Mouse (Mus musculus) cortical plate, adult 2 months (tissue): Measurements from ENCODE around the gene Prkce. TPM values are rescaled to one million over a fixed set of nuclear protein-coding genes. Genes with fewer than 3 reads are reported as not detected.

Experiments
- H3K27ac ChIP-seq: fragments of 200-500 bp; 2 replicates; pipeline ENCODE4 v1.5.1; 2012; ENCODE audit warnings: low read length, control low read depth, inconsistent platforms; ENCODE audit not compliant: insufficient read depth
- H3K4me1 ChIP-seq: fragments of 200-500 bp; 2 replicates; pipeline ENCODE4 v1.6.1; 2011; ENCODE audit warnings: low read length; ENCODE audit not compliant: control insufficient read depth, insufficient read depth
- H3K4me3 ChIP-seq: fragments of 200-500 bp; 2 replicates; pipeline ENCODE4 v1.5.1; 2011; ENCODE audit warnings: mild to moderate bottlenecking, low read length, control low read depth; ENCODE audit not compliant: insufficient read depth
- CTCF ChIP-seq: fragments of 200-500 bp; IDR thresholded peaks from 2 replicates; pipeline ENCODE4 v1.5.1; 2011; ENCODE audit warnings: mild to moderate bottlenecking, control low read depth, low read length; ENCODE audit not compliant: insufficient read depth; ENCODE audit errors: extremely low read depth
- POLR2A ChIP-seq: fragments of 200-500 bp; IDR thresholded peaks from 2 replicates; pipeline ENCODE4 v1.6.1; 2011; ENCODE audit warnings: mild to moderate bottlenecking, low read length, control low read depth; ENCODE audit not compliant: insufficient read depth; ENCODE audit errors: extremely low read depth
- polyA plus RNA-seq: library from polyadenylated mRNA; depleted of rRNA; stranded (reverse); fragments of >200 nt; gene quantifications from 2 replicates; pipeline ENCODE4 v1.2.3, GENCODE M21; 2012

Gene Prkce
- polyA plus RNA-seq, 1 experiment: 83.7 TPM

DNA sequence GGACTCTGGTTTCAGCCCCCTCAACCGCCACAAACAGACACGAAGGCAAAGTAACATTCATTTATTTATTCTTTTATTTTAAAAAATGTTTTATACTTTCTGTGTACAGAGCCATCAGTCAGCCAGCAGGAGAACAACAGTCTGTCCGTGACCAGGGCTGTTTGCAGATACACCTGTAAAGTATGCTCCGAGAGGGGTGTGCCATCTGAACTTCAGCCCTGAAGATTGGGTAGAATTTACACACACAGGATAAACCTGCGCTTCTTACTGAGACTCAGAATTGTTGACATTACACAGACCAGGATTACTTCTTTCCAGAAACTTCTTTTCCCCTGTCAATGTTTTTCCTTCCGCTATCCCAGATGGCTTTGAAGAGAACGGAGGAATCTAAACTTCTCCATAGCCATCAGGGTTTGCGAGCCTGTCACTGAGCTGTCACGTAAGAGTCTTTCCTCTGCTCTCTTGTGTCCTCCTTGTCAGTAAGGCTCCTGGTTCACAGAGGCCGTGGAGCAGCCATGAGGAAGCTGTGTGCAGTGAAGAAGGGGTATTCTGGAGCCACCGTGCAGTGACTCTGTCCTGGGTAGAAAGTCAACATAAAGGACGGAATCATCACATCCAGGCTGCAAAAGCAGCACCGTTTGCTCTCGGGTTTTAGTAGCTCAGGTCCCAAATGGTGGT lies 286.2 kb downstream of the Prkce start:
- Histone ChIP-seq H3K4me1 (peaks cover 2% of the 10 kb centered on the region), H3K27ac (no peak overlapping the region), H3K4me3 (no peak overlapping the region)
- TF ChIP-seq CTCF (no peak), POLR2A (no peak)

GRCm38 (mm10) chr17:86454351-86454706 lies 286.7 kb downstream of the Prkce start:
- no peak overlapping the region for H3K4me3 ChIP-seq
- no peak for TF ChIP-seq POLR2A
- no peak for TF ChIP-seq CTCF
- H3K27ac ChIP-seq: no peak overlapping the region
- peaks cover 2% of the 10 kb centered on the region for H3K4me1 ChIP-seq

- no peak overlapping the region for H3K4me3 ChIP-seq
- peaks cover 2% of the 10 kb centered on the region for H3K4me1 ChIP-seq
- TF ChIP-seq POLR2A: no peak
- TF ChIP-seq CTCF: no peak
- no peak overlapping the region for H3K27ac ChIP-seq
Observed at GRCm38 (mm10) chr17:86456512-86456911, 288.9 kb downstream of the Prkce start.

DNA sequence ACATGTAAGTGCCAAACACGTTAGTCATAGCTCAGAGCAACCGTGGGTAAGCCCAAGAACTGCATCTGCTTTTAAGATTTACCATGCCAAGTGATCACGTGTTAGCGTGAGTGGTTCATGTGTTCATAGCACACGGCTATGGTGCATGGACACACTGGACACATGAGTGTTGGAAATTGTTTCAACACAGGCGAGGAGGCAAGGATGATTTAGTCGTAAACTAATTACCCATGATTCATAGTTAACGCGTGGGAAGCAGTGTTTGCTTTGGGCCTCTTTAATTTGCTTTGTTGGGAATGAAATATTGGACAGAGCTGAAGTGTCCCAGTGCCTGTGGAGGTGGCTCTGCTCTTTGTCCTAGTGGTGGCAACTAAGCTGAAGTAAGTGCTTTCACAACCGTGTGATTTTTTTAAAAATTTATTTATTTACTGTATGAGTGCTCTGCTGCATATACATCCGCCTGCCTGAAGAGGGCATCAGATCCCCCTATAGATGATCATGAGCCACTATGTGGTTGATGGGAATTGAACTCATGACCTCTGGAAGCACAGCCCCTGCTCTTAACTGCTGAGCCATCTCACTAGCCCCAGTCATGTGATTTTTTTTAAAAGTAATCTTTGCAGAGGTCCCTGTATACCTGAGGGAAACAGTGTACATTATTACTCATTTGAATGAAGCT lies 290.9 kb downstream of the Prkce start:
- Histone ChIP-seq H3K4me1 (peaks cover 2% of the 10 kb centered on the region), H3K4me3 (no peak overlapping the region), H3K27ac (no peak overlapping the region)
- TF ChIP-seq CTCF: no peak; the same call in 1 of the 2 replicates
- no peak for TF ChIP-seq POLR2A

DNA sequence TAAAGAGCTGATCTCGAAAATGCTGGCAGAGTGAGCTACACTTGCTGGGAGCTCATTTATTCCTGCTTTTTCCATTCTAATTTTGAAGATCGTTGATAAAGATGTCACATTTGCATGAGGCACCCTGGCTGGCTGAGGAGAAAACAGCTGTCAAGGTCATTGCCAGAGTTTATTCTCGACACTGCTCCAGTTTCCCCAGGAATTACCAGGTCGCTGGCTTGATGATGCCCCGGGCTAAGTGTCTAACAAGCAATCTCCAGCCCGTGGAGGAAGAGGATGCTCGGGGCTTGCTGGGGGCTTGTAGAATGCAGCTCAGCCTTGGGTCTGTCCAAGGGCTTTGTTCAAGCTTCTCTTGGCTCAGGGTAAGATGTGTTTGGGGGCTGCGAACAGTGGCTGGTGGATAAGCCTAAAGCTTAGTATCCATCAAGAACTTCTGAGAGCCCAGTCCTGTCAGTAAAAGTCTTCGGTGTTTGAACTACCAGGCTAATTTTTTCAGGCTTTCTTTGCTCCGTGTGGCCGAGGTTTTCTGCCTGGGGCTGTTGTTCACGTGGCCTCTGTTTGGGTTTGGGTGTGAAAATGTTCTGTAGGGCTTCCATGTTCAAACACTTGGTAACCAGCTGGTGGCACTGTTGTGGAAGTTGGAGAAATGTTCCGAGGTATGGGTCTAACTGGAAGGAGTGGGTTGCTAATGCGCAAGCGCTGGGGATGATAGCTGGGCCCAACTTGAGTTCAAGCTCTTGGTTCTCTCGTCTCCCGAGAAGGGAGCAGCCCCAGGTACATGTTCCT lies 293.3 kb downstream of the Prkce start:
- H3K27ac ChIP-seq: no peak overlapping the region
- H3K4me3 ChIP-seq: no peak overlapping the region
- H3K4me1 ChIP-seq: peaks cover 4% of the 10 kb centered on the region
- TF ChIP-seq CTCF (no peak), POLR2A (no peak)

DNA sequence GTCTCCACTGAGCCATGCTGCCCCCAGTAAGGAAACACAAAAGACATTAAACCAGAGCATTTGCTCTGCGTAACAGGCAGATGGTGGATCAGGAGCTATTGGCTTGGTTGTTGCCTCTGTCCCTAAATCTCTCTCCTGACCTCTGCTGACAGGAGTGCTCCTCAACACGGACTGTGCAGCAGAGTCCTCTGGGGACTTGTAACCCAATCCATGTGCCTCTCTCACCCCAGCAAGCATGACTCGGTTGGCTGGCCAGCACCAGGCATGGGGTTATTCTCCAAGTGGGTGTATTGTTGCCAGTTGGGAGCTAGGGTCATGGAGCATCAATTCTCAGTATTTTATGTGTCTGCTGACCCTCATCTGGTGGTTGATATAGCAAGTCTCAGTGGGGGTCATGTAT lies 295.8 kb downstream of the Prkce start:
- Histone ChIP-seq H3K27ac (no peak overlapping the region), H3K4me3 (no peak overlapping the region), H3K4me1 (peaks cover 6% of the 10 kb centered on the region; the same call in 1 of the 2 replicates)
- TF ChIP-seq CTCF: no peak
- TF ChIP-seq POLR2A: no peak

DNA sequence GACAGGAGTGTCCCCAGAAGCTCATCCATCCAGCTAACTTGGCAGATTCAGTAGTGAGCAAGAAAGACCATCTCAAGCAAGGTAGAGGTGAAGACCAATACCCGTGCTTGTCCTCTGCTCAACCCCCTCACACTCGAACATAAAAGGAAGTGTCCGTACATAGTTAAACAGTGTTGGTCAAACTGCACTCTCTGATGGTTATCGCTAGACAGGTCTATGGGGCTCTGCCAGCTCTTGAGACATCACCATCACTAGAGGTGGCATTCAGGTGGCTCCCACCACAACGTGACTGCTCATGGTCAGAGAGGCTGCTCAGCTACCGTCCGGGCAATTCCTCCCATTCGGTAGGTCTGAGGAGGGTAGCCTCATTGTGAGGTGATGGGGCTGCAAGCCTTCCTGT lies 296.6 kb downstream of the Prkce start:
- Histone ChIP-seq H3K27ac (no peak overlapping the region), H3K4me1 (peaks cover 6% of the 10 kb centered on the region; the same call in 1 of the 2 replicates), H3K4me3 (no peak overlapping the region)
- TF ChIP-seq CTCF (no peak), POLR2A (no peak)

DNA sequence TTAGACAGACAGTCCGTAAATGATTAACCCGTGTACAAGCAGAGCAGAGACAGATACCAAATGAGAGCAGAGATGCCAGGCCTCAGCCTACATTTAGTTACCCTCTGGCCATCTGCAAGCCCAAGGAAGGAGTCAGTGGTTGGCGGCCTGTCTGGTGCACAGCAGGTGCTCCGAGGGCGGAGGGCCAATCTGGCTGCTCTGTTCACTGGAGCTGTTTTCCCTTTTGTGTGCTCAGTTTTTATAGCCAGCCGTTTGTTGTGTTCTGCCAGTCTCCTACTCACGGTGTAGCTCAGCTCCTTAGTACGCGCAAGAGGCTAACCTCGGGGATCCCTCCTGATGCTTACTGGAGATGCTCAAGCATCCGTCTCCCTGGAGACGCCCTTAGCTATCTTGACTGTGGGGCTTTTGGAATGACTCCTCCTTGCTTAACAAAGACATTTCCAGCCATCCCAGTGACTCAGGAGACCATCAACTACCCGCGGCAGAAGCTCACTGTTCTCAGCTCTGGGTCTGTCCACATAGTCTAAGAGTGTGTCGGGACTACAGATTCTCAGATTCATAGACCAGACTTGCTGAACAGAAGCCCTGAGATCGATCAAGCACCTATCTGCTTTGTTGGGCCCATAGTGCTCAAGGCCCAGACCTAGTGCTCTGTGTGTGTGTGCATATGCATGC lies 297.2 kb downstream of the Prkce start:
- Histone ChIP-seq H3K27ac (no peak overlapping the region), H3K4me3 (no peak overlapping the region), H3K4me1 (peaks cover 6% of the 10 kb centered on the region; the same call in 1 of the 2 replicates)
- no peak for TF ChIP-seq POLR2A
- no peak for TF ChIP-seq CTCF

DNA sequence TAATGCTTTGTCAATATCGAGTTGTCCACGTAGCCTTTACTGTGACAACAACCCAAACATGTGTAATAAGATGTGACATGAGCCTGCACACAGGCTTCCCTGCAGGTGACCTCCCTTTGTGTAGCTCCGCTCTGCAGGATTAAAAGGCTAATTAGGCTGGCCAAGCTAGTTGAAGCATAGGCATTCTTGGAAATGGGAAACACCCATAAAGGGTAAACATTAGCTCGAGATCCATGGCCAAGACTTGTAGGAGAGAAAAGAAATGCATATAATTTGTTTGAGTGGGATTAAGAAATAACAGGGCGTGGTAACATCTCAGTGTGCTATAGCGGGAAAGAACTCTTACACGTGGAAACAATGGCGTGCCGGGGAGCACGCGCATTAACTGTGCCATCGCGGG lies 298.3 kb downstream of the Prkce start:
- TF ChIP-seq CTCF: no peak
- TF ChIP-seq POLR2A: no peak
- no peak overlapping the region for H3K27ac ChIP-seq
- peaks cover 6% of the 10 kb centered on the region; the same call in 1 of the 2 replicates for H3K4me1 ChIP-seq
- H3K4me3 ChIP-seq: no peak overlapping the region

DNA sequence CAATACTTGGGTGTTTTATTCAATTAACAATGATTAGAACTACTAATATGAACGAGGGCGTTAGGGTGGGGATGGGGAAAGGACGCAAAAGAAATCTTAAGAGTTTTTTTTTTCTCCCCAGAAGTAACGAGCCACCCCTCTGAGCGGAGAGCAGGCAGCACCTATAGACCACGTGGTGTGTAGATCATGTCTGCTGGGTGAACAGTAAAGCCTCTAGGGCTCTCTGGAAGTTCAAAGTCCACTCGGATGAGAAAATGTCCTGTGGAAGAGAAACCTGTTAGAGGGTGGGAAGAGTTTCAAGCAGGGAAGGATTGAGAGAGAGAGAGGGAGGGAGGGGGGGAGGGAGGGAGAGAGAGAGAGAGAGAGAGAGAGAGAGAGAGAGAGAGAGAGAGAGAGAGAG lies 298.8 kb downstream of the Prkce start:
- H3K27ac ChIP-seq: no peak overlapping the region
- peaks cover 6% of the 10 kb centered on the region; the same call in 1 of the 2 replicates for H3K4me1 ChIP-seq
- TF ChIP-seq CTCF (no peak), POLR2A (no peak)
- H3K4me3 ChIP-seq: no peak overlapping the region
